Mouse (Mus musculus) intestine, embryonic 14.5 days (tissue): Measurements from ENCODE around the gene Cript. TPM values are rescaled to one million over a fixed set of nuclear protein-coding genes. Genes with fewer than 3 reads are reported as not detected.
"Not testable (repeated sequence)": the region's sequence is repeated elsewhere in the genome, so short reads cannot be mapped to it uniquely, and the experiment has no call there.

ENCODE experiments used
- ATAC-seq: fragments of 200-750 bp; cut with Nextera tagmentation; replicated peaks from 2 replicates; pipeline ENCODE4 v1.8.0; 2017; ENCODE audit warnings: low read depth, moderate number of reproducible peaks, moderate TSS enrichment, moderate library complexity; ENCODE audit not compliant: low FRiP score, low TSS enrichment
- DNase-seq: peaks from one replicate; pipeline ENCODE4 v3.0.0-alpha.2; 2018; ENCODE audit warnings: low spot score
- H3K27ac ChIP-seq: fragments of 300-500 bp; sonication (generic); 2 replicates; pipeline ENCODE4 v1.5.1; 2014; ENCODE audit warnings: low read depth, mild to moderate bottlenecking, control low read depth
- H3K27me3 ChIP-seq: fragments of 300-500 bp; sonication (generic); replicated peaks from 2 replicates; pipeline ENCODE4 v1.6.1; 2014; ENCODE audit warnings: low read length, control low read depth; ENCODE audit not compliant: control insufficient read depth, insufficient read depth
- H3K36me3 ChIP-seq: fragments of 300-500 bp; sonication (generic); 2 replicates; pipeline ENCODE4 v1.6.1; 2014; ENCODE audit warnings: low read length, control low read depth; ENCODE audit not compliant: control insufficient read depth, insufficient read depth
- H3K4me1 ChIP-seq: fragments of 300-500 bp; sonication (generic); replicated peaks from 2 replicates; pipeline ENCODE4 v1.6.1; 2014; ENCODE audit warnings: low read length, control low read depth, mixed read lengths; ENCODE audit not compliant: control insufficient read depth, insufficient read depth
- H3K4me2 ChIP-seq: fragments of 300-500 bp; sonication (generic); 2 replicates; pipeline ENCODE4 v1.6.1; 2014; ENCODE audit warnings: low read length
- H3K4me3 ChIP-seq: fragments of 300-500 bp; sonication (generic); 2 replicates; pipeline ENCODE4 v1.5.1; 2014; ENCODE audit warnings: low read depth, low read length, control low read depth, mixed read lengths
- H3K9ac ChIP-seq: fragments of 300-500 bp; sonication (generic); 2 replicates; pipeline ENCODE4 v1.6.1; 2014; ENCODE audit warnings: mild to moderate bottlenecking, low read length
- H3K9me3 ChIP-seq: fragments of 300-500 bp; sonication (generic); 2 replicates; pipeline ENCODE4 v1.6.1; 2016; ENCODE audit warnings: low read length, control low read depth; ENCODE audit not compliant: control insufficient read depth
- WGBS: fragments of 180-500 bp; shearing (Covaris S2); extraction: QIAGEN DNeasy Blood & Tissue Kit; methylation state at CpG from one replicate; pipeline ENCODE4 v1.1.7; 2014; 5-methylcytosine and 5-hydroxymethylcytosine counted together
- polyA plus RNA-seq: library from polyadenylated mRNA; unstranded; fragments of >200 nt; fragmentation: Nextera tagmentation; extraction: Ambion mirVana; gene quantifications from 2 replicates; pipeline ENCODE4 v1.2.1, GENCODE M21; 2014

Gene Cript
- polyA plus RNA-seq, 1 experiment from 2014 or later = 126 TPM

- DNase-seq (peak; percentile 50), ATAC-seq (no peak)
- H3K36me3 ChIP-seq = no peaks in the 10 kb centered on the region
- H3K27ac ChIP-seq = no peak overlapping the region
- H3K9ac ChIP-seq = no peak overlapping the region
- no peaks in the 10 kb centered on the region for H3K4me1 ChIP-seq
- no peak overlapping the region for H3K4me3 ChIP-seq
- H3K9me3 ChIP-seq = no peaks in the 10 kb centered on the region
- H3K4me2 ChIP-seq = no peak overlapping the region
- no peaks in the 10 kb centered on the region for H3K27me3 ChIP-seq
- WGBS = 28% methylated on average over 5 of the region's 5 CpGs
Observed at GRCm38 (mm10) chr17:87072766-87073440, 47.6 kb downstream of the Cript start.

GRCm38 (mm10) chr17:87073470-87073869, 48.1 kb downstream of the Cript start:
- peak; percentile 16 for DNase-seq
- Histone ChIP-seq H3K27ac (no peak overlapping the region), H3K4me3 (no peak overlapping the region), H3K27me3 (no peaks in the 10 kb centered on the region), H3K9ac (no peak overlapping the region), H3K36me3 (no peaks in the 10 kb centered on the region), H3K9me3 (no peaks in the 10 kb centered on the region), H3K4me1 (no peaks in the 10 kb centered on the region), H3K4me2 (no peak overlapping the region)
- no peak for ATAC-seq

GRCm38 (mm10) chr17:87078217-87078616, 52.9 kb downstream of the Cript start:
- H3K9me3 ChIP-seq, H3K27ac ChIP-seq, H3K9ac ChIP-seq, H3K4me1 ChIP-seq, H3K4me3 ChIP-seq, ATAC-seq, H3K27me3 ChIP-seq, H3K4me2 ChIP-seq, DNase-seq, H3K36me3 ChIP-seq: not testable (repeated sequence)
- WGBS = 95% methylated on average over 17 of the region's 17 CpGs

- no peak overlapping the region for H3K27ac ChIP-seq
- no peak overlapping the region for H3K9ac ChIP-seq
- ATAC-seq (no peak), DNase-seq (no peak)
- no peaks in the 10 kb centered on the region for H3K27me3 ChIP-seq
- H3K9me3 ChIP-seq = no peaks in the 10 kb centered on the region
- 86% methylated on average over 7 of the region's 7 CpGs for WGBS
- H3K36me3 ChIP-seq = no peaks in the 10 kb centered on the region
- no peak overlapping the region for H3K4me3 ChIP-seq
- H3K4me1 ChIP-seq = no peaks in the 10 kb centered on the region
- H3K4me2 ChIP-seq = no peak overlapping the region
Observed at GRCm38 (mm10) chr17:87080724-87081123, 55.4 kb downstream of the Cript start.

GRCm38 (mm10) chr17:87082547-87082946, 57.2 kb downstream of the Cript start:
- Histone ChIP-seq H3K36me3 (no peaks in the 10 kb centered on the region), H3K4me2 (no peak overlapping the region), H3K4me3 (no peak overlapping the region), H3K27ac (no peak overlapping the region), H3K9ac (no peak overlapping the region), H3K27me3 (no peaks in the 10 kb centered on the region), H3K9me3 (no peaks in the 10 kb centered on the region), H3K4me1 (no peaks in the 10 kb centered on the region)
- WGBS = 80% methylated on average over 4 of the region's 4 CpGs
- ATAC-seq (no peak), DNase-seq (peak; percentile 38)

GRCm38 (mm10) chr17:87083671-87084070, 58.3 kb downstream of the Cript start:
- H3K9me3 ChIP-seq = no peaks in the 10 kb centered on the region
- no peak overlapping the region for H3K27ac ChIP-seq
- DNase-seq (peak; percentile 9), ATAC-seq (no peak)
- H3K9ac ChIP-seq = no peak overlapping the region
- H3K4me1 ChIP-seq = no peaks in the 10 kb centered on the region
- no peaks in the 10 kb centered on the region for H3K27me3 ChIP-seq
- H3K36me3 ChIP-seq = no peaks in the 10 kb centered on the region
- WGBS = 91% methylated on average over 5 of the region's 5 CpGs
- no peak overlapping the region for H3K4me2 ChIP-seq
- H3K4me3 ChIP-seq = no peak overlapping the region

Other genes starting within 250 kb of the Cript start
- gene Tmem247, start 108.2 kb upstream of the Cript start, polyA plus RNA-seq = not detected in 2 replicates
- not detected in 2 replicates for gene Atp6v1e2, start 77.7 kb upstream of the Cript start, polyA plus RNA-seq
- 18.6 and 18.7 TPM in 2 replicates for gene Rhoq, start 62.5 kb upstream of the Cript start, polyA plus RNA-seq
- 42.1 and 43.8 TPM in 2 replicates for gene Pigf, start 144 bp upstream of the Cript start, polyA plus RNA-seq
- gene Socs5, start 82.1 kb downstream of the Cript start, polyA plus RNA-seq = 11.6 and 14.1 TPM in 2 replicates
- gene Mcfd2, start 240.4 kb downstream of the Cript start, polyA plus RNA-seq = 87.9 and 93.9 TPM in 2 replicates